Mouse (Mus musculus) CH12.LX (cell line): ENCODE results near the gene Eef1g. TPM values are rescaled to one million over a fixed set of nuclear protein-coding genes. Genes with fewer than 3 reads are reported as not detected.
A peak's percentile ranks its signal among the peaks of the same experiment; 100 is the strongest.

Experiments used
- DNase-seq: peaks from one replicate; pipeline ENCODE4 v3.0.0-alpha.2; 2013; ENCODE audit errors: extremely low read depth
- H3K27ac ChIP-seq: 2 replicates; pipeline ENCODE4 v1.5.1; 2012; ENCODE audit warnings: low read depth, mild to moderate bottlenecking, control low read depth, moderate library complexity; ENCODE audit not compliant: insufficient read depth
- H3K27me3 ChIP-seq: replicated peaks from 2 replicates; pipeline ENCODE3; 2012; ENCODE audit warnings: inconsistent platforms
- H3K36me3 ChIP-seq, 2 experiments: replicated peaks in 1 of 2; 2 replicates each; pipeline versions ENCODE3 to v1.6.1; 2012; ENCODE audit warnings: inconsistent platforms in 1 of 2, low read length in 1 of 2, mild to moderate bottlenecking in 1 of 2, mixed read lengths in 1 of 2, moderate library complexity in 1 of 2; ENCODE audit not compliant: control insufficient read depth in 1 of 2, insufficient read depth in 1 of 2
- H3K4me1 ChIP-seq, 2 experiments: 2 replicates each; pipeline ENCODE4 v1.6.1; 2012; ENCODE audit warnings: inconsistent platforms in 1 of 2, moderate library complexity in 1 of 2; ENCODE audit not compliant: insufficient read depth in 2 of 2, control insufficient read depth in 1 of 2
- H3K4me2 ChIP-seq: 2 replicates; pipeline ENCODE4 v1.6.1; 2012; ENCODE audit warnings: low read depth, mild to moderate bottlenecking, control low read depth; ENCODE audit not compliant: poor library complexity, insufficient read depth, severe bottlenecking
- H3K4me3 ChIP-seq, 3 experiments: fragments of 150-350 bp in 1 of 3; sonication (generic) in 1 of 3; replicated peaks in 1 of 3; 2 replicates each; pipeline versions ENCODE3 to v1.5.1; 2011 to 2012; ENCODE audit warnings: low read depth in 2 of 3, low read length in 2 of 3, mild to moderate bottlenecking in 2 of 3, moderate library complexity in 2 of 3, control low read depth in 1 of 3, improper control_type of control experiment in 1 of 3, inconsistent platforms in 1 of 3, mixed read lengths in 1 of 3; ENCODE audit not compliant: poor library complexity in 1 of 3
- H3K79me2 ChIP-seq: replicated peaks from 2 replicates; pipeline ENCODE4 v1.6.1; 2012; ENCODE audit warnings: mild to moderate bottlenecking, moderate library complexity; ENCODE audit not compliant: control insufficient read depth, poor library complexity, insufficient read depth, severe bottlenecking; ENCODE audit errors: extremely low read depth
- H3K9ac ChIP-seq: 2 replicates; pipeline ENCODE4 v1.6.1; 2012; ENCODE audit warnings: low read depth, mild to moderate bottlenecking, control low read depth, moderate library complexity; ENCODE audit not compliant: insufficient read depth
- H3K9me3 ChIP-seq: replicated peaks from 2 replicates; pipeline ENCODE3; 2012; ENCODE audit warnings: low read length, inconsistent platforms, mixed read lengths
- BHLHE40 ChIP-seq: IDR thresholded peaks from 2 replicates; pipeline ENCODE4 v1.6.1; 2011; ENCODE audit warnings: mild to moderate bottlenecking, low read depth, low read length, improper control_type of control experiment
- CTCF ChIP-seq, 2 experiments: IDR thresholded peaks in 1 of 2; conservative IDR thresholded peaks in 1 of 2; 2 replicates each; pipeline ENCODE4 v1.5.1; 2011 to 2012; ENCODE audit warnings: low read depth in 2 of 2, low read length in 2 of 2, improper control_type of control experiment in 1 of 2, inconsistent platforms in 1 of 2, mild to moderate bottlenecking in 1 of 2, moderate library complexity in 1 of 2
- E2F4 ChIP-seq: IDR thresholded peaks from 2 replicates; pipeline ENCODE4 v1.6.1; 2011; ENCODE audit warnings: low read depth, low read length, improper control_type of control experiment; ENCODE audit not compliant: insufficient replicate concordance
- ELF1 ChIP-seq: IDR thresholded peaks from 2 replicates; pipeline ENCODE4 v1.6.1; 2014; ENCODE audit warnings: low read depth, mild to moderate bottlenecking, inconsistent platforms, low read length, improper control_type of control experiment
- GABPA ChIP-seq: IDR thresholded peaks from 2 replicates; pipeline ENCODE4 v1.6.1; 2012; ENCODE audit warnings: low read depth, low read length, improper control_type of control experiment, inconsistent platforms; ENCODE audit not compliant: insufficient replicate concordance
- JUND ChIP-seq: conservative IDR thresholded peaks from 2 replicates; pipeline ENCODE4 v1.6.1; 2011; ENCODE audit warnings: low read depth, low read length, improper control_type of control experiment
- MAX ChIP-seq: IDR thresholded peaks from 2 replicates; pipeline ENCODE4 v1.6.1; 2011; ENCODE audit warnings: low read length, improper control_type of control experiment
- MEF2A ChIP-seq: IDR thresholded peaks from 2 replicates; pipeline ENCODE4 v1.6.1; 2014; ENCODE audit warnings: low read depth, mild to moderate bottlenecking, inconsistent platforms, low read length, improper control_type of control experiment, borderline replicate concordance
- MYC ChIP-seq: IDR thresholded peaks from 2 replicates; pipeline ENCODE4 v1.6.1; 2011; ENCODE audit warnings: low read depth, mild to moderate bottlenecking, improper control_type of control experiment, low read length
- NRF1 ChIP-seq: IDR thresholded peaks from 2 replicates; pipeline ENCODE4 v1.6.1; 2014; ENCODE audit warnings: low read depth, mild to moderate bottlenecking, inconsistent platforms, low read length, improper control_type of control experiment, moderate library complexity
- PAX5 ChIP-seq: IDR thresholded peaks from 2 replicates; pipeline ENCODE4 v1.6.1; 2012; ENCODE audit warnings: low read length, inconsistent platforms, mixed read lengths
- POLR2A ChIP-seq: IDR thresholded peaks from 2 replicates; pipeline ENCODE4 v1.6.1; 2011; ENCODE audit warnings: low read depth, mild to moderate bottlenecking, improper control_type of control experiment, low read length
- RAD21 ChIP-seq: IDR thresholded peaks from 2 replicates; pipeline ENCODE4 v1.6.1; 2011; ENCODE audit warnings: low read depth, mild to moderate bottlenecking, low read length, improper control_type of control experiment, moderate library complexity
- SIN3A ChIP-seq: IDR thresholded peaks from 2 replicates; pipeline ENCODE4 v1.6.1; 2012; ENCODE audit warnings: low read length, improper control_type of control experiment, inconsistent platforms
- SMC3 ChIP-seq: IDR thresholded peaks from 2 replicates; pipeline ENCODE4 v1.6.1; 2011; ENCODE audit warnings: low read depth, low read length, improper control_type of control experiment
- UBTF ChIP-seq: IDR thresholded peaks from 2 replicates; pipeline ENCODE4 v1.6.1; 2012; ENCODE audit warnings: low read depth, mild to moderate bottlenecking, inconsistent platforms, low read length, improper control_type of control experiment, moderate library complexity
- USF2 ChIP-seq: conservative IDR thresholded peaks from 2 replicates; pipeline ENCODE4 v1.6.1; 2011; ENCODE audit warnings: low read depth, low read length, improper control_type of control experiment
- ZKSCAN1 ChIP-seq: IDR thresholded peaks from 2 replicates; pipeline ENCODE4 v1.6.1; 2012; ENCODE audit warnings: low read depth, inconsistent platforms, low read length, improper control_type of control experiment, borderline replicate concordance
- ZMIZ1 ChIP-seq: IDR thresholded peaks from 2 replicates; pipeline ENCODE4 v1.6.1; 2012; ENCODE audit warnings: low read depth, mild to moderate bottlenecking, inconsistent platforms, low read length, improper control_type of control experiment
- dilution Hi-C: fragments of 300-500 bp; cut with MboI; formaldehyde crosslinking; loops from 2 replicates; pipeline ENCODE4 v1.14.3; 2020; ENCODE audit warnings: low sequenced_read_pairs; ENCODE audit not compliant: extremely low pct_unique_long_range_greater_than_20kb, extremely low pct_ligation_motif_present
- in situ Hi-C: fragments of 300-500 bp; cut with MboI; formaldehyde crosslinking; loops from 3 replicates; pipeline ENCODE4 v1.14.3; 2019; ENCODE audit warnings: low sequenced_read_pairs, low pct_ligation_motif_present, low pct_unique_long_range_greater_than_20kb, mixed read lengths
- polyA plus RNA-seq: library from polyadenylated mRNA; unstranded; fragments of >175 nt; gene quantifications from 2 replicates; pipeline ENCODE4 v1.2.1, GENCODE M21; 2012; ENCODE audit warnings: low read depth; ENCODE audit not compliant: insufficient read length
- total RNA-seq, 2 experiments: library from RNA; depleted of rRNA; stranded (reverse); fragments of 300-350 nt in 1 of 2; fragments of >200 nt in 1 of 2; gene quantifications; 2 replicates each; pipeline ENCODE4 v1.2.3; 2012 to 2014

The Eef1g gene
- total and polyA plus RNA-seq, 3 experiments: 1,172 to 1,511 (median 1,294) TPM

- no peak overlapping the region for H3K4me3 ChIP-seq
- no peak overlapping the region for H3K9ac ChIP-seq
- in situ Hi-C loops (no loop called here), dilution Hi-C loops (no loop called here)
- no peak overlapping the region for H3K4me2 ChIP-seq
- no peaks in the 10 kb centered on the region for H3K79me2 ChIP-seq
- no peak overlapping the region for H3K27ac ChIP-seq
- peaks cover 27 to 77% of the 10 kb centered on the region in 2 experiments for H3K4me1 ChIP-seq
- peaks cover 30 to 46% of the 10 kb centered on the region in 2 experiments for H3K36me3 ChIP-seq
- DNase-seq: no peak
- H3K27me3 ChIP-seq: no peaks in the 10 kb centered on the region
- no peaks in the 10 kb centered on the region for H3K9me3 ChIP-seq
- no peak for TF ChIP-seq ZMIZ1
- no peak for TF ChIP-seq ZKSCAN1
- no peak for TF ChIP-seq PAX5
- TF ChIP-seq E2F4: no peak
- TF ChIP-seq USF2: no peak
- no peak for TF ChIP-seq POLR2A
- no peak for TF ChIP-seq MYC
These were observed 15.7 kb downstream of the Eef1g start for GRCm38 (mm10) chr19:8982303-8983149.

- Histone ChIP-seq H3K27me3 (peaks cover under 1% of the 10 kb centered on the region), H3K4me3 (no peak overlapping the region), H3K9me3 (no peaks in the 10 kb centered on the region), H3K36me3 (peaks cover 23 to 41% of the 10 kb centered on the region in 2 experiments), H3K4me1 (peaks cover 31 to 78% of the 10 kb centered on the region in 2 experiments), H3K9ac (no peak overlapping the region), H3K79me2 (no peaks in the 10 kb centered on the region), H3K27ac (0 out of 2 replicates have a peak overlapping the region, but pooled peaks have one; percentile 28), H3K4me2 (no peak overlapping the region)
- no peak for TF ChIP-seq MAX
- TF ChIP-seq POLR2A: no peak
- TF ChIP-seq SMC3: no peak
- TF ChIP-seq CTCF (conservative IDR thresholded peaks at IDR 0.05 in 1 of 2, IDR thresholded peaks at IDR 0.05 in 1 of 2; ENCODE audit: low read depth in 2 of 2, low read length in 2 of 2): no peak
- TF ChIP-seq MEF2A: no peak
- no peak for TF ChIP-seq NRF1
- no peak for TF ChIP-seq SIN3A
- no peak for TF ChIP-seq GABPA
- TF ChIP-seq JUND: no peak
- no peak for TF ChIP-seq USF2
- TF ChIP-seq BHLHE40: no peak
- no peak for TF ChIP-seq UBTF
- TF ChIP-seq ELF1: no peak
- no peak for TF ChIP-seq RAD21
- dilution Hi-C loops (no loop called here), in situ Hi-C loops (no loop called here)
- no peak for DNase-seq
These were observed 16.4 kb downstream of the Eef1g start for GRCm38 (mm10) chr19:8983150-8983650.
